Comparison of ENCODE assay signal across 22 mouse cellular contexts in the genomic region with DNA sequence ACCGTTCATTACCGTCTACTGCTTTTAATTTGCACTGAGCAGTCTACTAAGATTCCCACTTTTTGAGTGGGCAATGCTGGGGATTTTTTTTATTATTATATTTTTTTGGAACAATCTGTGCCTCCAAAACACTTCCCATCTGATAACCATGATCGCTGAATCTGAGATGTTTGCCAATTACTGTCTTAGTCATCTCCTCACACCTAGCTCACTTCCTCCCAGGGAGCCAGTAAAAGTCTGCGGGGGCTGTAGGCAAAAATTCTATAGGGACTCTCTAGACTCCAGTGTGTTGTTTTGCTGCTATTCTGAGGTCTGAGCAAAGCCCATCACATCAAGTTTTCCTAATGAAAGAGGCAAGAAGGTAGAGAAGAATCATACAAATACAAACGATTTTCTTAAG.
DNase-seq lines count a peak whose midpoint lies in the region; ATAC-seq and TF ChIP-seq lines count a peak whose summit lies in the region.
"Had no signal": no experiment of that assay in that cellular context is flagged by ENCODE, and none has a peak within 500 bp of the region (broad histone marks: within the 10 kb centered on the region; RNA-seq: fewer than 3 reads in every experiment).

No protein-coding gene starts in this region.

- no peak overlapping the region for H3K9ac ChIP-seq in lung, embryonic 16.5 days (ENCODE audit: low read length)
- H3K9ac ChIP-seq in forebrain, embryonic 16.5 days (replicated peaks; ENCODE audit: low read depth, low read length), result no peak overlapping the region
- H3K9ac ChIP-seq: embryonic facial prominence, embryonic 12.5 days; hindbrain, embryonic 14.5 days; intestine, embryonic 15.5 days; liver, embryonic 14.5 days had no signal

- H3K27ac ChIP-seq in layer of hippocampus, adult 2 months, result peak overlapping the region; percentile 21
- H3K27ac ChIP-seq in lung, embryonic 16.5 days (ENCODE audit: low read length), result peak overlapping the region; percentile 18; the same call in 1 of the 2 replicates
- no peak overlapping the region for H3K27ac ChIP-seq in forebrain, embryonic 16.5 days (ENCODE audit: low read length)
- H3K27ac ChIP-seq: embryonic facial prominence, embryonic 12.5 days; hindbrain, embryonic 14.5 days; intestine, embryonic 15.5 days; liver, embryonic 14.5 days had no signal

- no peaks in the 10 kb centered on the region for H3K27me3 ChIP-seq in lung, embryonic 16.5 days (ENCODE audit: control insufficient read depth, insufficient read depth, low read depth, low read length)
- H3K27me3 ChIP-seq in forebrain, embryonic 16.5 days (replicated peaks; ENCODE audit: control insufficient read depth, insufficient read depth, low read length), result no peaks in the 10 kb centered on the region
- H3K27me3 ChIP-seq: embryonic facial prominence, embryonic 12.5 days; intestine, embryonic 15.5 days had no signal

- no peaks in the 10 kb centered on the region for H3K9me3 ChIP-seq in lung, embryonic 16.5 days (ENCODE audit: control insufficient read depth, low read length)
- no peaks in the 10 kb centered on the region for H3K9me3 ChIP-seq in forebrain, embryonic 16.5 days (ENCODE audit: control insufficient read depth, low read length)
- H3K9me3 ChIP-seq: embryonic facial prominence, embryonic 12.5 days; intestine, embryonic 15.5 days had no signal

- H3K4me1 ChIP-seq in lung, embryonic 16.5 days (replicated peaks; ENCODE audit: control insufficient read depth, insufficient read depth, low read length), result peaks cover 7% of the 10 kb centered on the region
- peaks cover 7% of the 10 kb centered on the region; the same call in 1 of the 2 replicates for H3K4me1 ChIP-seq in forebrain, embryonic 16.5 days (replicated peaks; ENCODE audit: control insufficient read depth, insufficient read depth, low read length)
- H3K4me1 ChIP-seq: embryonic facial prominence, embryonic 12.5 days; intestine, embryonic 15.5 days had no signal

- no peak for TF ChIP-seq CTCF in layer of hippocampus, adult 2 months (conservative IDR thresholded peaks at IDR 0.05)

- intact Hi-C loops in left cerebral cortex, postnatal 14 days (cut with DNase I), result no loop called here

- 40% methylated on average over 5 of the region's 5 CpGs for WGBS in lung, embryonic 16.5 days
- 88% methylated on average over 5 of the region's 5 CpGs for WGBS in forebrain, embryonic 16.5 days

- H3K36me3 ChIP-seq in lung, embryonic 16.5 days (ENCODE audit: control insufficient read depth, insufficient read depth, low read length), result no peaks in the 10 kb centered on the region
- H3K36me3 ChIP-seq in forebrain, embryonic 16.5 days (ENCODE audit: control insufficient read depth, insufficient read depth), result no peaks in the 10 kb centered on the region
- H3K36me3 ChIP-seq: embryonic facial prominence, embryonic 12.5 days; intestine, embryonic 15.5 days had no signal

- H3K4me3 ChIP-seq in layer of hippocampus, adult 2 months, result no peak overlapping the region
- H3K4me3 ChIP-seq in lung, embryonic 16.5 days (ENCODE audit: low read length), result no peak overlapping the region
- H3K4me3 ChIP-seq in forebrain, embryonic 16.5 days (replicated peaks; ENCODE audit: low read length), result no peak overlapping the region
- H3K4me3 ChIP-seq: embryonic facial prominence, embryonic 12.5 days; intestine, embryonic 15.5 days had no signal

- peak; percentile 46 for ATAC-seq in lung, embryonic 16.5 days (ENCODE audit: low read depth)
- no peak for ATAC-seq in forebrain, embryonic 16.5 days
- ATAC-seq: forebrain, embryonic 14.5 days; intestine, embryonic 15.5 days; midbrain, embryonic 16.5 days had no signal

- H3K4me2 ChIP-seq in lung, embryonic 16.5 days (ENCODE audit: low read depth, low read length), result no peak overlapping the region
- no peak overlapping the region for H3K4me2 ChIP-seq in forebrain, embryonic 16.5 days (ENCODE audit: low read length)
- H3K4me2 ChIP-seq: embryonic facial prominence, embryonic 12.5 days; hindbrain, embryonic 14.5 days; intestine, embryonic 15.5 days had no signal

- peak in 1 of 2 experiments; percentile 75 for DNase-seq in layer of hippocampus, adult 2 months (ENCODE audit: low spot score in 2 of 2)
- no peak for DNase-seq in layer of hippocampus, postnatal 14 days (ENCODE audit: low spot score in 2 of 2)
- no peak for DNase-seq in lung, postnatal 25 days (ENCODE audit: low spot score)
- peak; percentile 37 to 48 for DNase-seq in left cerebral cortex, postnatal 14 days (ENCODE audit: low spot score in 2 of 2)
- DNase-seq in right cerebral cortex, postnatal 36 days (ENCODE audit: low spot score in 2 of 2), result peak; percentile 40 to 59
- DNase-seq: adrenal gland, adult 8-10 months; cerebellum, adult 9-10 months; gastrocnemius, postnatal 10 days; heart, adult 18-20 months; heart, postnatal 36 days; kidney, postnatal 36 days; lung, postnatal 36 days; retina, postnatal 1 day; thymus, postnatal 14 days had no signal

Comparison
In these comparisons a context has a peak if more than half of its experiments do, and no peak if none do; other contexts are left out.
1. DNase-seq: peak in left cerebral cortex, postnatal 14 days (2 of 2) and right cerebral cortex, postnatal 36 days (2 of 2); none in layer of hippocampus, postnatal 14 days (0 of 2) and lung, postnatal 25 days (single experiment).